Mouse (Mus musculus): Measurements from ENCODE around the gene Parvg.

Gene Parvg

DNA sequence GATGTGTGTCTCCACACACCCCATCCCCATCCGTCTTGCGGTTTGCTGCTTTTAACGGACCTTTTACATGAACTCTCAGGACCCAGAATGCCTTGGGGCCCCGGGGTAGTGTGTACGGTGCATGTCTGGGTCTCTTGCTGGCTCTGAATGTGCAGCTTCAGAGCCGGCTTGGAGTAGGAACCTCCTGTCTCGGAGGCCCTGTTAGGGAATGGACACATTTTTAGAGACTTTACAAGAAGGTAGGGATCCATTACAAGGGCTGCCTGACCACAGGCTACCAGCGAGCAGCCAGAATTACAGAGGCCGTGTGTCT is 10.3 kb upstream of the Parvg start:
- TF ChIP-seq POU5F1 (IDR thresholded peaks at IDR 0.05; ENCODE audit: borderline replicate concordance, low read length) = no peak
- H3K4me3 ChIP-seq (replicated peaks; ENCODE audit: low read length) = no peak overlapping the region
- H3K27me3 ChIP-seq (ENCODE audit: insufficient read depth, low read length) = no peaks in the 10 kb centered on the region
- H3K36me3 ChIP-seq (ENCODE audit: insufficient read depth, low read length) = peaks cover 39% of the 10 kb centered on the region
- peaks cover 61% of the 10 kb centered on the region for H3K4me1 ChIP-seq (replicated peaks; ENCODE audit: low read depth, low read length)
- H3K9me3 ChIP-seq (ENCODE audit: low read length) = 0 out of 2 replicates have a peak, but pooled peaks cover 3% of the 10 kb centered on the region

DNA sequence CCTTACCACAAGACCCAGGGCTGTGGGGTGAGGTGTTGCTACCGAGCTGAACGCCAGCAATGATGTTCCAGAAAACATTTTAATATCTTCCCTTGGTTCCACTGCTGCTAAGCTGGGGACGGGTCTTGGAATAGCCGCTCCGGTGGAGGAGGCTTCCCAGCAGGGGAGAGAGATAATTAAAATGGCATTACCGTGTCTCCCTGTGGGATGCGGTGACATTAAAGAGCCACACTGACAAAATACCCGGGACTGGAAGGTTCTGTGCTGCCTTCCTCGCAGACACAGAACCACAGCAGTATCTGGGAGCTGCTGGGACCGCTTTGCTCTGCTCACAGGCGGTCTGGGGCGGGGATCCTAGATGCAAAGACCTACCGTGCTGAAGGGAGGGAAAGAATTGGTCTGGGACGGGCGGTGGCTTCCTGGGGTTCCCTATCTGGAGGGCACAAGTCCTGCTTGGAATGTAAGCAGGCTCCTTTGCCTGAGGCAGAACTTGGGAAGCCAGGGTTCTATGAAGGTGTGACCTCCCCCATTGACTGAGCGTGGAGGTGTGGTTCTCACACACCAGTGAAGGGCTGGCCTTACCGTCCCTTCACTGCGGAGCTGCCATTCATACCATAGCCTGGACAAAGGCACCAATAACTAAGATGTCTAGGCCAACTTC is 9.3 kb upstream of the Parvg start:
- TF ChIP-seq NANOG (IDR thresholded peaks at IDR 0.05; ENCODE audit: borderline replicate concordance, low read length) = no peak
- TF ChIP-seq POU5F1 (IDR thresholded peaks at IDR 0.05; ENCODE audit: borderline replicate concordance, low read length) = no peak
- no peak for TF ChIP-seq CTCF (conservative IDR thresholded peaks at IDR 0.05; ENCODE audit: low read length)
- peaks cover 59% of the 10 kb centered on the region for H3K4me1 ChIP-seq (replicated peaks; ENCODE audit: low read depth, low read length)
- H3K9me3 ChIP-seq (ENCODE audit: low read length) = 0 out of 2 replicates have a peak, but pooled peaks cover 3% of the 10 kb centered on the region
- peaks cover 29% of the 10 kb centered on the region for H3K36me3 ChIP-seq (ENCODE audit: insufficient read depth, low read length)
- peak overlapping the region; percentile 43; the same call in 1 of the 2 replicates for H3K4me3 ChIP-seq (replicated peaks; ENCODE audit: low read length)
- no peaks in the 10 kb centered on the region for H3K27me3 ChIP-seq (ENCODE audit: insufficient read depth, low read length)

DNA sequence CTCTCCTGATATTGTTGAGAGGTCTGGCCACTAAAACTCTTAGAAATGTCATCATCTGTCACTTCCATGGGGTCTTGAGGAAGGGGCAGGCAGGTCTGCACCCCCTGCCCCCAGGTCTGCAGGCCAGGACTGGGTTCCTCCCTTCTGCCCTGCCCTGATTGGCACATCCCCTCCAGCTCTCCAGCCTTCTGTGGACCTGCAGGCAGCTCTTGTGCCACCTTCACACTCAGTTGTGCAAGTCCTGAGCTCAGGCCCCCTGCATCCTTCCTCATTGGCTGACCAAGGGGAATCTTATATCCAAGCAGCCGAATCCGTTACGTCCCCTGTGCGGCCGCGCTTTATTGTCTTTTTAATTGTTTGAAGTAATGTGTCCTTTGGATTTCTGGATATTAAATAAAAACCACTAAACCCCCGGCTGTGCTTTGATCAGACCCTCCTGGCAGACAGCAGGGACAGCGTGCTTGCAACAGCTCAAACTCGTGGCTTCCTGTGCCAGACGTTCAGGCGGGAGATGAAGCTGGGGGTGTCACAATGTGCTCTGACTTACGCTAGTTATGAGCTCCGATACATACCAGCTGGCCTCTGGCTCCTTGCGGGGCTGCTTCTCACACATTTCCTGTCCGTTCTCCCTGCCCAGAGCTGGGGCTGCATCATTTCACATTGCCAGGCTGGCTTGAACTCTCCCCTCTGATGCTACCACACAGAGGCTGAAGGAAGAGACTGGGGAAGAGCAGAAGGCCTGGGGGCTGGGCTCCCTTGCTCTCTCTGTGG is 8.4 kb upstream of the Parvg start:
- Histone ChIP-seq H3K27me3 (ENCODE audit: insufficient read depth, low read length) (peaks cover 5% of the 10 kb centered on the region; the same call in 1 of the 2 replicates), H3K4me3 (replicated peaks; ENCODE audit: low read length) (no peak overlapping the region), H3K4me1 (replicated peaks; ENCODE audit: low read depth, low read length) (peaks cover 57% of the 10 kb centered on the region), H3K9me3 (ENCODE audit: low read length) (0 out of 2 replicates have a peak, but pooled peaks cover 3% of the 10 kb centered on the region), H3K36me3 (ENCODE audit: insufficient read depth, low read length) (peaks cover 25% of the 10 kb centered on the region)
- no peak for TF ChIP-seq NANOG (IDR thresholded peaks at IDR 0.05; ENCODE audit: borderline replicate concordance, low read length)
- no peak for TF ChIP-seq POU5F1 (IDR thresholded peaks at IDR 0.05; ENCODE audit: borderline replicate concordance, low read length)

DNA sequence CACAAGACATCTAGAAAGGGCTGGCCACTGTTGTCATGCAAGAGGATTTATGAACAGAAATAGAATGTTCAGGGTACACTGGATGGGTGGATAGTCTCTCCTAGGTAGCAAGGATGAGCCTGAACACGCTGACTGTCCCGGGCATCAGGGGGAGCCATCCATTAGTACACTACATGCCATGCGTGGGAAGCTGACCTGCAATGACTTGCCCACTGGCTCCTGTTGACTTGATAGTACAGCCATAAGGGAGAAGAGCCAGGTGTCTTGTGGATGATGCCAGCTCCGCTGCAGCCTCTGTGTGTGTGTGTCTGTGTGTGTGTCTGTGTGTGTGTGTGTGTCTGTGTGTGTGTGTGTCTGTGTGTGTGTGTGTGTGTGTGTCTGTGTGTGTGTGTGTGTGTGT is 4.4 kb upstream of the Parvg start:
- peaks cover 26% of the 10 kb centered on the region for H3K4me1 ChIP-seq (replicated peaks; ENCODE audit: low read depth, low read length)
- peaks cover 37% of the 10 kb centered on the region for H3K27me3 ChIP-seq (ENCODE audit: insufficient read depth, low read length)
- H3K4me3 ChIP-seq (replicated peaks; ENCODE audit: low read length) = no peak overlapping the region
- H3K36me3 ChIP-seq (ENCODE audit: insufficient read depth, low read length) = peaks cover 3% of the 10 kb centered on the region; the same call in 1 of the 2 replicates
- TF ChIP-seq NANOG (IDR thresholded peaks at IDR 0.05; ENCODE audit: borderline replicate concordance, low read length) (no peak), CTCF (conservative IDR thresholded peaks at IDR 0.05; ENCODE audit: low read length) (no peak), POU5F1 (IDR thresholded peaks at IDR 0.05; ENCODE audit: borderline replicate concordance, low read length) (no peak)
- H3K9me3 ChIP-seq (ENCODE audit: low read length) = 0 out of 2 replicates have a peak, but pooled peaks cover 3% of the 10 kb centered on the region

DNA sequence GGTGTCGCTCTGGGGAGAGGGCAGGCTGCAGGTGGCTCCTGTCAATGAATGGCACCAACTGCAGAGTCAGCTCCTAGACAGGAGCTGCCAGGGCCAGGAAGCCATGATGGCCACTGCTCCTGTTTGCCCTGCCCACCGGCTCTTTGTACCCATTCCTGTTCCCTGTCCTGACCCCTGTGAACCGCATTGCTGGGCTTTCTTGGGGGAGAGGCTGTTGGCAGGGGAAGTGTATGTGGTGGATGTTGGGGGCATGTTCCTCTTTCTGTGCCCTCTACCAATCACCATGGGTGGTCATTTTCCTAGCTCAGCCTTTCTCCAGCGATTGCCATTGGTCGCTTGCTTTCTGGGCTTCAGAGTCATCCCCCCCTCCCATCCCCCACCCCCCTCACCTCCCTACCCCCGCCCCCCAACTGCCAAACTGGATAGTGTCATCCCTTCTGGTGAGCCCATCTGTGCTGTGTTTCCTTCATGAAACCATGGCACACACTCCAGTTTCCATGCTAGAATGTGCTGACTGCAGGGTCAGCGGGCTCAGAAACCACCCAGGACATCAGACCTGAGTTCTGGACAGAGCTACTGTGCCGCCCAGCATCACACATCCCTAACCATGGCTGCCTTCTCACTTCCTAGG is 2.2 kb upstream of the Parvg start:
- H3K4me3 ChIP-seq (replicated peaks; ENCODE audit: low read length) = no peak overlapping the region
- H3K27me3 ChIP-seq (ENCODE audit: insufficient read depth, low read length) = peaks cover 59% of the 10 kb centered on the region
- H3K9me3 ChIP-seq (ENCODE audit: low read length) = no peaks in the 10 kb centered on the region
- TF ChIP-seq NANOG (IDR thresholded peaks at IDR 0.05; ENCODE audit: borderline replicate concordance, low read length) (no peak), POU5F1 (IDR thresholded peaks at IDR 0.05; ENCODE audit: borderline replicate concordance, low read length) (no peak), CTCF (conservative IDR thresholded peaks at IDR 0.05; ENCODE audit: low read length) (no peak)
- peaks cover 28% of the 10 kb centered on the region for H3K4me1 ChIP-seq (replicated peaks; ENCODE audit: low read depth, low read length)
- H3K36me3 ChIP-seq (ENCODE audit: insufficient read depth, low read length) = no peaks in the 10 kb centered on the region; the same call in 1 of the 2 replicates

DNA sequence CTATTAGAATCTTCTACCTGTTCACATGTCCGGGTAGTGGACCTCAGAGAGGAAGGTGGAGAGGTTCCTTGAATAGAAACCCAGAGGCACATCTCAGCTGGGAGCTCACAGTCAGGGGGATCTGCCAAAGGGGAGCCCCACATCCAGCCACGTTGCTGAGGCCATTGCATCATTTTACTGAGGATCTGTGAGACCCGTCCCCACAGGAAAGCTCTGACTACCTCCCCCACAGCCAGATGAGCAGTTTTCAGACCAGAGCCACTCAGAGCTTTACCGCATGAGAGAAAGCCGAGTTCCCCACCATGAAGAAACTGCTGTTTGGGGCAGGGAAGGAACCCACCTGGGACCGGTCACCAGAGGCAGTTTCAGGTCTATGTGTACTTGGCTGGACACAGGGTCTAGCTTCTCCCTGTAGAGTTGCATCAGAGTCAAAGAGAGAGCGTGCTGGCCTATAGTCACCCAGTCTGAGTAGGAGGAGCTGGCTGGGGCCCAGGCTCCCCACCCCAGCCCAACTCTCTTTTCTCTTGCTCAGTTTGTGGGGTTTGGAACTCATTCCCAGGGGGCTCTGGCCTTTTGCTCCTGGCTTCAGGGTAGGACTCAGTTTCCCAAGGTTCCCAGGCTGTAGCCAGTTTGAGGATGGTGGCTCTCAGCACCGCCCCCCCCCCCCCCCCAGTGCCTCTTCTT is 1.2 kb downstream of the Parvg start:
- Histone ChIP-seq H3K27me3 (ENCODE audit: insufficient read depth, low read length) (peaks cover 78% of the 10 kb centered on the region), H3K4me1 (replicated peaks; ENCODE audit: low read depth, low read length) (peaks cover 30% of the 10 kb centered on the region), H3K9me3 (ENCODE audit: low read length) (no peaks in the 10 kb centered on the region), H3K36me3 (ENCODE audit: insufficient read depth, low read length) (no peaks in the 10 kb centered on the region), H3K4me3 (replicated peaks; ENCODE audit: low read length) (peak overlapping the region; percentile 41)
- TF ChIP-seq CTCF (conservative IDR thresholded peaks at IDR 0.05; ENCODE audit: low read length) (no peak), NANOG (IDR thresholded peaks at IDR 0.05; ENCODE audit: borderline replicate concordance, low read length) (no peak), POU5F1 (IDR thresholded peaks at IDR 0.05; ENCODE audit: borderline replicate concordance, low read length) (no peak)

DNA sequence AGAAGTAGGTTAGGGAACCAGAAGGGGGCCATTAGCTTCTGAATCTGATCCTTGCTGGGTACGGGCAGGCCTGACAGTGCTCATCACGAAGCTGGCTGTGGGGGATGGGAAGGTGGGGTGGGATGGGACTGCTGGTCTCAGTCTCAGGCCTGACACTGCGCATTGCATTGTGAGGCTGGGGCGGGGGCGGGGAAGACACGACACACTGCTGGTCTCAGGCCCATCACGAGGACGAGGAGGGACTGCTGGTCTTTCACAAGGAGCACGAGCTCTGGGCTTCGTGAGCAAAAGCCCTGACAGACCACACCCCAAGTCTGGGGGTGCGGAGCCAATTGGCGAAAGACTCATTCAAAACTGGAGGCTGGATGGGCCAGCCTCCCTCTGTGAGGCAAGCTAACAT is 1.9 kb downstream of the Parvg start:
- Histone ChIP-seq H3K36me3 (ENCODE audit: insufficient read depth, low read length) (no peaks in the 10 kb centered on the region), H3K9me3 (ENCODE audit: low read length) (no peaks in the 10 kb centered on the region), H3K4me3 (replicated peaks; ENCODE audit: low read length) (peak overlapping the region; percentile 41), H3K27me3 (ENCODE audit: insufficient read depth, low read length) (peaks cover 73% of the 10 kb centered on the region), H3K4me1 (replicated peaks; ENCODE audit: low read depth, low read length) (peaks cover 30% of the 10 kb centered on the region)
- TF ChIP-seq CTCF (conservative IDR thresholded peaks at IDR 0.05; ENCODE audit: low read length) = no peak
- TF ChIP-seq NANOG (IDR thresholded peaks at IDR 0.05; ENCODE audit: borderline replicate concordance, low read length) = no peak
- no peak for TF ChIP-seq POU5F1 (IDR thresholded peaks at IDR 0.05; ENCODE audit: borderline replicate concordance, low read length)

DNA sequence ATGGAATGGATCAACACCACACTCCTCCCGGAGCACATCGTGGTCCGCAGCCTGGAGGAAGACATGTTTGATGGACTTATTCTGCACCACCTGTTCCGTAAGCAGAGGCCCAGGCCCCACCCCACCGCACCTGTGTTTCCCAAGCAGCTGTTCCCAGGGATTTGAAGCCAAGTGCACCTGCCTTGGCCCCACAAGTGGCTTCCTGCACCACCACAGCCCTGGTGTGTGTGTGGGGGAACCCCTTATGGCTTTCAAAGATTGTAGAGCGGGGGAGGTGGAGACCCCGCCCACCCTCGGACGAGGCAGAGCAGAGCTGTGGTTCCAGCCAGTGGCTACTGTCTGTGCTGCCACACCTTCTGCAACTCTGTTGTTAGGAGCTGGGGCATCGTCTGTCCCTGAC is 5.0 kb downstream of the Parvg start:
- no peak overlapping the region for H3K4me3 ChIP-seq (replicated peaks; ENCODE audit: low read length)
- TF ChIP-seq POU5F1 (IDR thresholded peaks at IDR 0.05; ENCODE audit: borderline replicate concordance, low read length) = no peak
- no peak for TF ChIP-seq CTCF (conservative IDR thresholded peaks at IDR 0.05; ENCODE audit: low read length)
- no peak for TF ChIP-seq NANOG (IDR thresholded peaks at IDR 0.05; ENCODE audit: borderline replicate concordance, low read length)
- H3K4me1 ChIP-seq (replicated peaks; ENCODE audit: low read depth, low read length) = peaks cover 29% of the 10 kb centered on the region
- H3K9me3 ChIP-seq (ENCODE audit: low read length) = no peaks in the 10 kb centered on the region
- H3K36me3 ChIP-seq (ENCODE audit: insufficient read depth, low read length) = no peaks in the 10 kb centered on the region
- peaks cover 51% of the 10 kb centered on the region for H3K27me3 ChIP-seq (ENCODE audit: insufficient read depth, low read length)
